Mouse (Mus musculus) lung, adult 18-20 months (tissue): ENCODE results near the gene Ppp2r5c.
A peak's percentile ranks its signal among the peaks of the same experiment; 100 is the strongest.

Experiments
- DNase-seq, 2 experiments: peaks; one replicate each; pipeline ENCODE4 v3.0.0; 2022; ENCODE audit warnings: mixed read lengths in 2 of 2

Ppp2r5c gene

DNA sequence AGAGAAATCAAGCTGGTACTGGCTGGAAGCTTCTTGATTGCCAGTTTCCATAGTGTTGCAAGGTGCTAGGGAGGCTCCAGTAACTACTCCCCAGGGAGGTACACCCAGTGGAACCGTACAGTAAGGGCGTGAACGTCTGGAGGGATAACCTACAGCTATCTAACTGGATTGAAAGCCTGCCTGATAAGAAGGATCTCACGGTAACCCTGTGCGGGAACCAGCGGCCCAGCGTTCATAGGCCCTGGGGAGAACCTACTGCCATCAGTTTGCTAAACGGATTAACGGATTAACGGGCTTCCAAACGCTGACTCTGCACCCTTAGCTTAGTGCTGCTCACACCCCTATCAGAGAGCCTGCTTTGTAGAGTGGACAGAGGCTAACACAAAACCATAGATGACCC is 116.5 kb downstream of the Ppp2r5c start:
- no peak for DNase-seq

DNA sequence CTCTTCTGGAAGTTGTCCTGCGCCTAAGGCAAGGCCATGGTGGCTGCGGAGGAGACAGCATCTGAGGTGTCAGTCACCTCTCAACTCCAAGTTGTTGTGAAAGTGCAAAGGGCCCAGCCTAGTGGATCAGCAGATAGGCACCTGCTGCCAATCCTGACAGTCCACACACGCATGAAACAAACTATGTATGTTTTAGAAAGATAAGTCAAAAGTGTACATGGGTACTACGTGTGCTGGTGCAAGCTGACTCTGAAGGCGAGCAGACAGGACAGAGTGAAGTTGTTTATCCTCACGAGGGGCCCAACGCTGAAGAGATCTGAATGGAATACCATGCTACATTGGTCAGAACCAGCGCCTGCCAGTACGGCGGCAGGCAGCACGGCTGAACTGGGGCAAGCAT is 117.9 kb downstream of the Ppp2r5c start:
- DNase-seq = no peak

DNA sequence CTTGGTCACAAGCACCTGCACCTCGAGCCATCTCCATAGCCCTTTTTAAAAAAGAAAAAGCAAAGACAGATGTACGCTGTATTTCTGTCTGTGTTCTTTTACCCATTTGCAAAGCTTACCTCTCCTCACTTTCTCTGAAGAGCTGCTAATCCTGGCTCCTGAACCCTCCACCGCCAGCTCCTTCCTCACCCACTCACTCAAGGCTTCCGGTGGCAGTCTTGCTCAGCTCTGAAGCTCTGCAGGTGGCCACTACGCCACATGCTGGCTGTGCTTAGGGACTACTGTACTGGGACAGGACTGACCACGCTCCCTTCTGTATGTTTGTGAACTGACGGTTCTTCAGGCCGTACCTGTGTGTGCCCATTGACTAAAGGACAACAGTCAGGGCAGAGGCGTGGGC is 119.4 kb downstream of the Ppp2r5c start:
- no peak for DNase-seq

DNA sequence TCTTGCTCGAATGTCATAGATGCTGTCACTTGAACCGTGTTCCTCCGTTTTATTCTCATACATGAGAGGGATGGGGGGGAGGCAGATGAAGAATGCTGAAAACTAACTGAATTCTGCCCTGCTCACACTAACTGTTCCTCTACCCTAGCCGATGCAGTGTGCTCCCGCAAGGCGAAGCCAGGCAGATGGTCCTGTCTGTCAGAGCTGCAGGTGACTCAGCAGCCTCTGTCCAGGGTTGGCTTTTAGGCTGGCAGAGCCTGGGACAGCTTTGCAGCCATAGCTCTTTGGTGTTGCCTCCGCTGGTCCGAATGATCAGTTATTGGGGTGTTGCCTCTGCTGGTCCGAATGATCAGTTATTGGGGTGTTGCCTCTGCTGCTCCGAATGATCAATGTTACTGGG is 124.1 kb downstream of the Ppp2r5c start:
- no peak for DNase-seq

DNA sequence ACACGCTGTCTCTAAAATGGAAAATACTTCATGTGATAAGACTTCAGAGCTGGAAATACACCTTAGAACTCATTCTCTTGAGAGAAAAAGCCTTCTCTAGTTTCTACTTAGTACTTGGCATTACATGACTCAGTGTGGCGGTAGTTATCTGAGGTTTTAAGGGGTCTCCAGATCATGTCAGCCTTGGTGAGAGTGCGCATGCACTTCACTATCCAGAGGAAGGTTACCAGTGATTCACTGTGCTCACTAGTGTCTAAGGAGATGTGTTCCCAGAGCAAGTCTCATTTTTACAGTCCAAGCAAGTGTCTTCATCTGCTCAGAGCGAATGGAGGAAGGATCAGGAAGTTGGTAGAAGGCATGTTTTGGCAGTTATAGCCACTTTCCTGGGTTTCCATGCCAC is 125.4 kb downstream of the Ppp2r5c start:
- no peak for DNase-seq

DNA sequence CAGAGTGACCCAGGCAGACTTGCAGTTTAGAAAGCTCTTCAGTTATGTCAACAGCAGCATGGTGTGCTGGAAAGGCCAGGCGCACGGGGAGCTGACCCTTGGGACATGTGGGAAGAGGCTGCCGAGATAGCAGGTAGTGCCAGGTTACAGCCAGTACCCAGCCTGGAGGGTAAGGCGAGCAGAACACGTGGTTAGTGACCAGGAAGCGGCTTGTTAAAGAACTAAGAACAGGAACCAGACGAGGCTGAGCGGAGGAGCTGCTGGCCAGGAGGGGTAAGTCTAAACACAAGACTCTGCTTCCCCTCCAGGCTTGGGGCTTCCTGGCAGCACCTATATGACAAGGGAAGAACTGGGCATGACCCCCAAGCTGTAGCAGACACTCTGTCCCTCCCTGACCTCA is 126.7 kb downstream of the Ppp2r5c start:
- DNase-seq = no peak

DNA sequence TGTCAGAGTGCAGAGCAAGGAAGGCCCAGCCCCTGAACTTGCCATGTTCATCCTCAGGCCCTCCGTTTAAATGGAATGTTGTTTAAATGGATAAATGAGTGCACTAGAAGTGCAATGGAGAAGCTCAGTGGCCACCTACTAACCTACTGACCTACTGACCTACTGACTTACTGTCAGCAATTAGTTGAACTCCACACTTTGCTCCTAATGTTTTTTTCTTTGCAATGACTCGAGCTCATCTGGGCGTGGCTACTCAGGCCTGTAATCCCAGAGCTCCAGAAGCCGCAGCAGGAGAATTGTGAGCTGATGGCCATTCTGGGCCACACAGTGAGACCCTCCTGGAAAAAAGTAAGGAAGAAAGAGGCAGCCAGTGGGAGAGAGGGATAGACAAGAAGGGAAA is 129.0 kb downstream of the Ppp2r5c start:
- DNase-seq = no peak

DNA sequence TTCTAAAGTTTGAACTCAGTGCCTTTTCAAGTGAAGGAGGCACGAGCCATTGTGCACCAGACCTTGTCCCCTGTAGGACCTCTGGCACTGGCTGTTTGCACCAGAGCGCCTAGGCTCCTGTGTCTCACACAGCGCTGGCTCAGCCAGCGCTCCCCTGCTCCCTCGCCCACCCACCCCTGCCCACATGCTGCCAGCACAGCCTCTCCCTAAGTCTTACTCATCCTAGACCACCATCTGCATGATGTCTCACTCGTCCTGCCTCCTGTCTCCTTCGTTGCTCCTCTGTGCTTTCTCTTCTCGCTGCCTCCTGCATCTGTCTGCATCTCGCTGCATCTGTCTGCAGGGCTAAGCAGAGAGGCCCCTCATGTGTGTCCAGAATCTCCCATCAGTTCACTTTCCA is 131.4 kb downstream of the Ppp2r5c start:
- no peak for DNase-seq

DNA sequence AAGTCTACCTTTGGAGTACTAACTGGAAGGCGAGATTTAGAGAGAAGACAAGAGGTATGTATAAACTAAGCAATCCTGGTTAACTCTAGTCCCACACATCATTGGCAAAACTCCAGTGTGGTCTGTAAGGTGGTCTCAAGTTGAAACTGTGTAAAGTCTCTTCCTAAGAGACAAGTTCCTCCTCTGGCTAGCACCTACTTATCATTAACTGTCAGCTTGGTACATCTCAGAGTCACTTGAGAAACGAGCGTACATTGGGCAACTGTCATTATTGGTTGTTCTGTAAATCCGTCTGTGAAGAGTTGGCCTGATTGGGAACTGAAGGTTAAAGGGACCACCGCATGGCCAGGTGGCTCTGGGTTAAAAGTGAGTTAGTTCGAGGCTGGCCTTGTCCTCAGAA is 141.7 kb downstream of the Ppp2r5c start:
- no peak for DNase-seq

DNA sequence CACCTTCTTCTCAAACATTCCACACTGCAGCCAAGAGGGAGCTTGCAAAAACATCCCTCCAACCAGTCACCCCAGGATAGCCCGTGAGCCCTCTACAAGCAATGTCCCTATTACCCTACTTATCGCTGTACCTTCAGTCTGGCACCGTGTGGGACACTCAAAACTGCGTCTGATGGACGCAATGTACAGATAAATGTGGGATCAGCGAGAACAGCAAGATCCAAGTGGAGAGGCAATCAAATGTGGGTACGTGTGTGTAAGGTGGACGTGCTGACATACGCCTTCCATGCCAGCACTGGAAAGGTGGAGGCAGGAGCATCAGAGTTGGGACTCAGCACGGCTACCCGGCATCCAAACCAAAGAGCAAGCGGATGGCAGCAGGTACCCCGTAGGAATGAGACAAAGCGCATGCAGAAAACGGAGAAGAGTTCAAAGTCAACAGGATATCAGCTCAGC is 143.9 kb downstream of the Ppp2r5c start:
- no peak for DNase-seq

DNA sequence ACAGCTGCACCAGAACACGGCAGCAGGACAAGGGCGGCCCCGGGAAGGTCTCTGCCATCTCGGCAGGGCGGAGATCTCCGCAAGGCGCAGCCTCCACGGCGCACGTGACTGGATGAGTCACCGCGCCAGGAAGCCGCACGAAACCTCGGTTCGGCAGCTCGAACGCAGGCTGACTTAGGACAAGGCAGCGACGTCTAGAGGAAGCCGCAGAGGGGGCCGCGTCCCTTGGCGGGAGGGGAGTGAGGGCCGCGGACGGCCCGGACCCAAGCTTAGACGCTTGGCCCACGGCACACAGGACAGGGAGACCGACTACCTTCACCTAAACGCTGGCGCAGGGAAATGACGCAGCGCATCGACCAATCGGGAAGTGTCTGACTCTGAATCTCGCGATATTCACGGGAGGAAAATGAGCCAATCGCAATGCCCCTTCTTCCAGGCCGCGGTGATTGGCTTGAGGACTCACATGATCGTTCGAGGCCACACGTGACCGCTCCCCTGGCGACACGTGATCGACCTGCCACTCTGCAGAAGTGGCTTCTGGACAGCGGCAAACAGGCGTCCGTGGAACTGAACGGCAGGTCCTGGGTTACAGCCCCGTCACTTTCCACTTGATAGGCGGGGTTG is 144.5 kb downstream of the Ppp2r5c start:
- DNase-seq = peak; percentile 99 to 100

DNA sequence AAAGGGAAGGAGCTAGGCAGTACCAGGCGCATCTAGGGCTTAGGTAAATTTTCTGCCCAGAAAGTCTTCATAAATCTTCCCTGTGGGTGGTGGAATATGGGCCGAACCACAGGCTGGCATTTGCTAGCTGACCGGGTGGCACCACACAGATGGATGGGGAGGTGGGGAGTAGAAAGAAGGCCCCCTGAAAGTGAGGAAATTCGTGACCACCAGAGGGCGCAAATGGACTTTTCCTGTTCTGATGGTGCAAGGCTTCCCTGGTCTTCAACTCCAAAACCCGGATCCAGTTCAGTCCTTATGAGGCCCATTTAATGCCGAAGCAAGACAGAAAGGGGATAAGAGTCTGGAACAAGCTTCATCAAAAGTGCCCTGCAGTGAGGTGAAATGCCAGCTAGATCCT is 151.6 kb downstream of the Ppp2r5c start:
- DNase-seq = peak; percentile 51 to 59

DNA sequence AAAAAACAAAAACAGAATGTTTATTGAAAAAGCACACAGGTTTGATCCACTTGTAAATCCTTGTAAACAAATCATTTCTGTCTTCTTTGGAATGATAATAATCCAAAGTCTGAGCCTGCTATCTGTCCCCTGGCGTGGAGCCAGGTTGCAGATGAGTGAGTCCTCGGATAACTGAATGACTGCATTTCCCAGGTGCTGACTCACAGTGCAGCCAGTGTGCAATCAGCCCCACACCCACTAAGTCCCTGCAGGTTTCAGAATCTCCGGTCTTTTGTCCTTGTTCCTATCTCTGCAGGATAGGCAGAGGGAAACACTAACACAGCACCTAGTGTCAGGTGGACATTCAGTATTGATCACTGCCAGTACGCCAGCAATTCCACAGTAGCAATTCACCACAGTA is 152.9 kb downstream of the Ppp2r5c start:
- no peak for DNase-seq

DNA sequence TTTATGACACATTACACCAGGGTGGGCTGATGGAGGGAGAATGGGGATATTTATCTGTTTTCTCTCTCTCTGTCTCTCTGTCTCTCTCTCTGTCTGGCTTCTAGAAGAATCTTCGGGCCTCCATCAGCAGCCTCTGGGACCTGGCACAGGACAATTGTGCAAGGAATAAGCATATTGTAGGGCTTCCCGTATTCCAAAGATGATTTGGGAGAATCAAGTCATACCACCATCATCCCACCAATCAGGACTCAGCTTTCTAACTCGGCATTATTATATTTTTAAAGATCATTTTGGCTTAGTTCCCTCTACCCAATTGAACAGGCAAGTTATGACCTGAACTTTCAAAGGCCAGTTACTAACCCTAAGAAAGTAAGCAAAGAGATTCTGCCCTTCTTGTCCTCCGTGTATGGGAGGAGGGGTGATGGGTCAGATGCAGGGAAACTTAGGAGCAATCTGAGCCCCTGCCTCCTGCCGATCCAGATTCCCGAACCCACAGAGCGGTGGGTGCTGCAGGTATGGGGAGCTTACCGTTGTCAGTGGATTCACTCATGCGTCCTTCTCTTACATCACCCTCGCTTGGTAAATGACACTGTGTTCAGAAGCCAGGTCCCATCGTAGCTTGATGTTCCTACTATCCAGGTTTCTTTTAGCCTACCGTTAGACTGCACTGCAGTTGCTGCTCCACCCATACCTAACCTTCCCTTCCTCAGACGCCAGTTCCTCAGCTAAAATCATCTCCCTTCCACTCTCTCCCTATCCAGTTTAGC is 153.5 kb downstream of the Ppp2r5c start:
- DNase-seq = no peak

DNA sequence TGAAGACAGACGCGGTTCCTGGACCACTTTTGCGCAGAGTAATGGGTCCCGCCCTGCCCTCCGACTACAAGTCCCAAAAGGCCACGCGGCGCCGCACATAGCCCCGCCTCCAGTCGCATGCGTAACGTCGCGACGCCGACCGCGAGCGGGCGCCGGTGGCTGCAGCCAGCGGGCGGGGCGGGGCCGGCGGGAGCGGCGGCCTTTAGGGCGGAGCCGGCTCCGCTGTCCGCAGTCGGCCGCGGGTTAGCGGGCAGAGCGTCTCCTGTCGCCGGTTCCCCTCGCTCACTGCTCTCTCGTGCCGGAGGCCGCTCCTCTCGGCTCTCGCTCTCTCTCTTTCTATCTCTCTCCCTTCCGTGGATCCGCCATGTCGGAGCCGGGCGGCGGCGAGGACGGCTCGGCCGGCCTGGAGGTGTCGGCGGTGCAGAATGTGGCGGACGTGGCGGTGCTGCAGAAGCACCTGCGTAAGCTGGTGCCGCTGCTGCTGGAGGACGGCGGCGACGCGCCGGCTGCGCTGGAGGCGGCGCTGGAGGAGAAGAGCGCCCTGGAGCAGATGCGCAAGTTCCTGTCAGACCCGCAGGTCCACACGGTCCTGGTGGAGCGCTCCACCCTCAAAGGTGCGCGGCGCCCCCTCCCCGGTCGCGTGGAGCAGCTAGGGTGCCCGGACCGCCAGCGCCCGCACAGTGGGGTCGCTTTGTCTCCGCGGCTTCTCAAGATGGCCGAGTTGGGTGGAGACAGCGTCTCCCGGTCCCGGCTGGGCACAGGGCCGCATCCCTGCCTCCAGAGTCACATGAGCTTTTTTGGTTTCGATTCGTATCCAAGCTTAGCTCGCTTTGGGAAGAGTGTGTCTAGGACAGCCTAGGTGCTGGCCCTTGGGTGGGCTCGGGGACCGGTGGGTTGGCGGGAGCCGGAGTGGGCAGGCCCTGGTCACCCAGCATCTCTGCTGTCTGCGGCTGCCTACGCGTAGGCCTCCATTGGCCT is 154.6 kb downstream of the Ppp2r5c start, which contains the start of gene Dync1h1:
Gene Dync1h1, plus strand, starts transcription at position 212 of the 978 bp plus-strand sequence.
- DNase-seq = peak; percentile 92 to 94

DNA sequence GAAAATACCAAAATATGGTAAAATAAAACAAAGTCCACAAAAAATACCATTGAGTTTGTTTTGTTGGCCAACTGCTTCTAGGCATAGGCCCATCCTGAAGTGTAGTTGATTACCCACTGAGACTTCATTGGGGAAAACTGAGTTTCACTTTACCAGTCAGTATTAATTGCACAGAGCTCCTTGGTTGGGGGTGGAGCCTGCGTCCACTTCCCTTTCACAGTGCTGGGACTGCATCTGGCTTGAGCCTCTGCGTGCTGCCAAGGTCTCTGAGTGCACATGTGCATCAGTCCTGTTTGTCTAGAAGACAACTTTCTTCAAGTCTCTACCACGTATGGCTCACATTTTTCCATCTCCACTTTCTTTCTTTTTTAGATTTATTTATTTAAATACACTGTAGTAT is 159.2 kb downstream of the Ppp2r5c start:
- DNase-seq = peak in 1 of 2 experiments; percentile 25

DNA sequence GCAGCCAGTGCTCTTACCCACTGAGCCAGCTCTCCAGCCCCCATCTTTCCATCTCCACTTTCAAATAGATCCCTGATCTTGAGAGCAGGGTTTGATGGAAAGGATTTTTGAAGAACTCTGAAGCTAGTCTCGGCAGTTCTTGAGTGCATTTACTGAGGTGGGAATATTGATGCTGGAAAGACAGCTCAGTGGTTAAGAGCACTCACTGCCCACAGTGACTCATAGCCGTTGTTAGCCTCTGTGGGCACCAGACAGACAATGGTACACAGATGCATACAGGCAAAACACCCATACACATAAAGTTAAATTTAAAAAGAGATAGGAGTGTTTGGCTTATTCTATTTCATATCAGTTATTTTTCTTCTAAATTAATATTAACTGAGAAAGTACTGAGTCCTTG is 159.8 kb downstream of the Ppp2r5c start:
- DNase-seq = no peak

DNA sequence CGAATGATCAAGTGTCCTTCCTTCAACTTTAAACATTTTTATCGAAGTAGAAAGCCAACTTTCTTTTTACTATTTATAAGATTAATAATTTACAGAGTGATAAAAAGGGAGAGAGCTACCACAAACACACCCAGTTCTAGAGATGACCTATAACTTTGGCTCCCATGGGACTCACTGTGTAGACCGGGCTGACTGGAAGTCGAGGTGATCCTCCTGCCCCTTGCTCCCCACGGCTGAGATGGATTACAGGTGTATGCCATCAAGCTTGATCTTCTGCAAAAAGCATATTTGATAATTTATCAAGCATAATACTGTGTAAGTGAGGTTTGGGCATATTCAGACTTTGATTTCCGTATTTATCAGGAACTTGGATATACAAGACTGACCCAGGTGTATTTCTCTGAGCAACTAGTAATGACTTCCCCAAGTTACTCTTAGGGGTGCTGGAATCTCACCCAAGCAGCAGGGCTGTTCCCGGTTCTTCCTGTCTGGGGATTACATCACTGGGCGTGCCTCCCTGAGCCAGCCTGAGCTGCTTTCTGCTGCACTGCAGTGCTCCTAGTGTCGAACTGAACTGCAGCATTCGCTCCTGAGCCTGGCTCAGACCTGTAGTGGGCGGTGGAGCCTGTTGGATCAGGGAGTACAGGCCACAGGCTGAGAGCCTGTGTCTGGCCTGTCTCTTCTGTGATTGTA is 161.7 kb downstream of the Ppp2r5c start:
- peak; percentile 74 to 85 for DNase-seq

DNA sequence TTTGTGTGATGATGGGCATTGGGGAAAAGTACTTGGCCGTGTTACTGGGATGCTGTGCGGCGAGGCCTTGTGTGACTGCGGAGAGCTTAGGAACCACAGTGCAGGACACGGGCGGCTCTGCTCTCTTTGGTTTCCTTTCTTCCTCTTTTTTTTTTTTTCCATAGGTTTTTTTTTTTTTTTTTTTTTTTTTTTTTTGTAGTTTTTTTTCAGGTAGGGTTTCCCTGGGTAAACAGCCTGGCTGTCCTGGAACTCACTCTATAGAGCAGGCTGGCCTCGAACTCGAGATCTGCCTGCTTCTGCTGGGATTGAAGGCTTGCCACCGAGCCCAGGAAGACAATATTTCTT is 162.2 kb downstream of the Ppp2r5c start:
- no peak for DNase-seq

DNA sequence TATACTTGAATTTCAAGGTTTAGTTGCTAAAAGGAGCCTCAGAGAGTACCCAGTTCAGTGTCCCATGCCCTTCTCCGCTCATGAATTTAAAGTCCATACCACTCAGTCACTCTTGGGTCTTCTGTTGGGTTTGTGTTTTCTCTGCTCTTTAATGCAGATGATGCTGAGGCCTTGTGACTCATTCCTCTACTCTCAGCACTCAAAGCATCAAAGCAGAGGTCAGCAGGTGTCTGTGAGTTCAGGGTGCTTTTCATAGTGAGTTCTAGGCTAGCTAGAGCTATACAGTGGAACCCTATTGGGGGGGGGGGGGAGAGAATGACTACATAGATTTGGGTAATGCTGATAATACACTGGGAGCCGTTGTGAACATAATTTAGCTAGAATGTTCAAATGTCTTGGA is 163.8 kb downstream of the Ppp2r5c start:
- no peak for DNase-seq

DNA sequence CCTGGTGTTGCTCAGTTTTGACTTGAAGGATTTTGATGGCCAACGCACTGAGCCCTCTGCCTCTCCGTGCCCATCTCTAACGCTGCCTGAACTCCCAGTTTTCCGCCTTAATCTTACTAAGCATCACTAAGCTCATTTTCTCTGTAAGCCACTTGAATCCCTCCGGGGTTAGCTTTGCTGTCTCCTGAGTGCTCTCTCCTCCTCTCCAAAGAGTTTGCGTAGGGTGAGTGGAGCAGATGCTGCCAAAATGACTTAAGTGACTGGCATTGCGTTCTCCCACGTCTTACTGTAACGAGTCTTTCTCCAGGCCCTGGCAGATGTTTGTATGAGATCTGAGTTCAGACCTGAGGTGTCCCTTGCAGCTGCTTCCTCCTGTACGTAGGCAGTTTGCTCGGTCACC is 183.1 kb downstream of the Ppp2r5c start:
- no peak for DNase-seq
